Mouse (Mus musculus) cerebellum, adult (tissue): ENCODE data around the gene Ctrl.
"Not testable (repeated sequence)": the region's sequence is repeated elsewhere in the genome, so short reads cannot be mapped to it uniquely, and the experiment has no call there.

Experiments used
- ATAC-seq: cut with Nextera tagmentation; 2 replicates; pipeline ENCODE4 v1.9.2; 2017; ENCODE audit warnings: mild to moderate bottlenecking, moderate library complexity, mixed read lengths; ENCODE audit not compliant: insufficient number of reproducible peaks, low FRiP score, low TSS enrichment

Ctrl gene

DNA sequence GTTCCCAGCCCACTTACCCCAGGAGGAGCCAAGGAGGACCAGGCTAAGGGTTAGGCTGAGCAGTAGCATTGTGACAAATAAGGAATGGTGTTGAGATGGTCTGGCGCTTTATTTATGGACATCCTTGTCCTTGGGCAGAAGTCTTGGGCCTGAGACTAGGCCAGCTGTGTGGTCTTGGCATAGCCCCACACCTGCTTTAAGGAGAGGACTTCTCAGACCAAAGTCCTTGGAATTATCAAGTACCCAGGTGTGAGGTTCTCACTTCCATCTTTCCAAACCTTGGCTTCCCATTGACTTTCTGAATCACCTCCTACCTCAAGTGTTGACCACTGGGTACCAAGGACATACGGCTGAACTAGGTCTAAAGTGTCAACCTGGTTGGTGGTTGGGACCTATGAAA, at the start of gene Ctrl:
Gene Ctrl, minus strand, starts transcription at position 101 of the 400 bp plus-strand sequence.
- no peak for ATAC-seq

DNA sequence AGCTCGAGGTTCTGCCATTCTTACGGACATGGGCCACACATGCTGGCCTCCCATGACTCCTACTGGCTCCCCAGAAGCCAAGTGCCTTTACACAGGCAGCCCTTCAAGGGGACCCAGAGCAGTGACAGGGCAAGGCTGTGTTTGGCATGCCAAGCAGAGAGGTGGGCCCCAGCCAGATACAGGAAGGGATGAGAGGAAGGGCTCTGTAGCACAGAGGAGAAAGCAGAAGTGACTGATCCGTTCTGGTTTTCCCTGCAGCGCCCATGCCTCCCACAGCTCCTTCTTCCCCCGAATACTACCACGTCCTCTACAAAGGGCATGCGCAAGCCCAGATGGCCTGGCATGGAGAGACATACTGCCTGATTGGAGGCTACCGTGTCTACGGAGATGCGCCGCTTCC, 49.7 kb upstream of the Ctrl start:
- not testable (repeated sequence) for ATAC-seq

DNA sequence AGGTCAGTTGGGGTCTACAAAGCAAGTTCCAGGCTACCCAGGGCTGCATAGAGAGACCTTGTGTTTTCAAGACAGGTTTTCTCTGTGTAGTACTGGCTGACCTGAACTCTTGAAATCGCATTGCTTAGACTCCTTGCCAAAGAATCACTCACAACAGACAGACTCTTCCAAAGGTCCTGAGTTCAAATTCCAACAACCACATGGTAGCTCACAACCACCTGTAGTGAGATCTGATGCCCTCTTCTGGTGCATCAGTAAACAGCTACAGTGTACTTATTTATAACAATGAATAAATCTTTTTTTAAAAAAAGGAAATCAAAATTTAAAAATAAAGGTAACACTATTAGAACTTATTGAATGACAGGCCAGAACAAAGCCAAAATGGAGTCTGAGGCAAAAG, 47.5 kb upstream of the Ctrl start:
- ATAC-seq: no peak

DNA sequence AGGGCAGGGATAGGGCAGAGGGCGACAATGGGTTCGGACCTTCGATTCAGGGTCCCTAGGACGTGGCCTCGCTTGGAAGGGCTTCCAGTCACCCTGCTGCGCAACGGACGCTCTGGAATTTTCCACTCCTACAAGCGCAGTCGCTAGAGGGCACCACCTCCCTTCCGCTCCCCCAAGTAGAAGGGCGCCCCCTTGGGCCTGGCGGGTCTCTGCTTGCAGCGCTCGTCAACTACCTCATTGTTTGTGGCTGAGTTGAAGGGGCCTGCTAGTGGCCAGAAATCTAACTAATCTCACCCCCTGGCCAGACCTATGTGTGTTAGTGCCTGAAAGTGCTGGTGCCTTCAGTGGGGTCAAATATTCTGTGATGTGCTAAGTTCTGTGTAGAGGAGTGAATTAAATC, 45.7 kb upstream of the Ctrl start, which contains the start of gene Dpep3:
Gene Dpep3, minus strand, starts transcription at position 105 of the 400 bp plus-strand sequence.
- ATAC-seq: no peak

DNA sequence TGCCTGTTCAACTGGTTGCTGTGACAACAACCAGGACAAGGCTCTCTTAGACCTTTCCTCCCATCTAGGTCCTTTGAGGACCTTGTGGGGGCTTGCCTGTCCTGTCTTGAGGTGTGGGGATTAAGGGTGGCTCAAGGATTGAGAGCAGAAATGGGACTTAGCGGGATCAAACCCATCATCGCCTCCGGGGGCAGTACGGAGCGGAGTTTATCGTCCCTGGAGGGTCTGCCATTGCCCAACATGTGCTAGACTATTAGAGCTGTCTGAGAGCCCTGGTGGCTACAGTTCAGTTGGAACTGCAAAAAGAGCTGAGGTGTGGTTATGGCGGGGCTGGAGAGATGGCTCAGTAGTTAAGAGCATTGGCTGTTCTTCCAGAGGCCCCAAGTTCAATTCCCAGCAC, 41.7 kb upstream of the Ctrl start:
- no peak for ATAC-seq

DNA sequence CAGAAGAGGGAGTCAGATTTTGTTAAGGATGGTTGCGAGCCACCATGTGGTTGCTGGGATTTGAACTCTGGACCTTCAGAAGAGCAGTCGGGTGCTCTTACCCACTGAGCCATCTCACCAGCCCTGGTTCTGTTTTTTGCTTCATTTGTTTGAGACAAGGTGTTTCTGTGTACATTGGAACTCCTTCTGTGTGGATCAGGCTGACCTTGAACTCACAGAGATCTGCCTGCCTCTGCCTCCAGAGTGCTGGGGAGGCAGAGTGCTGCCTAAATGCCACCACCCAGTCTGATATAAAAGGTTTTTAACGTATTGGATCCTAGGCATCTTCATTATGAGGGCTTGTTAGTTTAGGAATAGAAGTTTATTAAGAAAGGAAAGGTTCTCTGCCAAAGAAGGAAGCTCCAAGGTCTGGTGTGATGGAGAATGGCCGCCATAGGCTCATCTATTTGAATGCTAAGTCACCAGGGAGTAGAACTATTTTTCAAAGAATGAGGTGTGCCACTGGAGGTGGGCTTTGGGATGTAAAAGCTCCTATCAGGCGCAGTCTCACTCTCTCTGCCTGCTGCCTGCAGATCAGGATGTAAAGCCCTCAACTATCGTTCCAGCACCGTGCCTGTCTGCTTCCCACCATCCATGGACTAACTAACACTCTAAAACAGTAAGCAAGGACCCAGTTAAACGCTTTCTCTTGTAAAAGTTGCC, 37.5 kb upstream of the Ctrl start:
- ATAC-seq: no peak

DNA sequence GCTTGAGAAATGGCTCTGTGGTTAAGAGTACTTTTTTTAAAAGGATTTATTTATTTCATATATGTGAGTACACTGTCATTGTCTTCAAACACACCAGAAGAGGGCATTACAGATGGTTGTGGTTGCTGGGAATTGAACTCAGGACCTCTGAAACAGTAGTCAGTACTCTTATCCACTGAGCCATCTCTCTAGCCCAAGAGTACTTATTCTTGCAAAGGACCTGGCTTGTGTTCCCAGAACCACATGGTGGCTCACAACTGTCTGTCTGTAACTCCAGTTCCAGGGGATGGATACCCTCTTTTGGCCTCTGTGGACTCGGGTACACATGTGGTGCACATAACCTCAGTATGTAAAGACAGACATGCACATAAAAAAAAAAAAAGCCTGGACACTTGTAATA, 35.7 kb upstream of the Ctrl start:
- no peak for ATAC-seq

DNA sequence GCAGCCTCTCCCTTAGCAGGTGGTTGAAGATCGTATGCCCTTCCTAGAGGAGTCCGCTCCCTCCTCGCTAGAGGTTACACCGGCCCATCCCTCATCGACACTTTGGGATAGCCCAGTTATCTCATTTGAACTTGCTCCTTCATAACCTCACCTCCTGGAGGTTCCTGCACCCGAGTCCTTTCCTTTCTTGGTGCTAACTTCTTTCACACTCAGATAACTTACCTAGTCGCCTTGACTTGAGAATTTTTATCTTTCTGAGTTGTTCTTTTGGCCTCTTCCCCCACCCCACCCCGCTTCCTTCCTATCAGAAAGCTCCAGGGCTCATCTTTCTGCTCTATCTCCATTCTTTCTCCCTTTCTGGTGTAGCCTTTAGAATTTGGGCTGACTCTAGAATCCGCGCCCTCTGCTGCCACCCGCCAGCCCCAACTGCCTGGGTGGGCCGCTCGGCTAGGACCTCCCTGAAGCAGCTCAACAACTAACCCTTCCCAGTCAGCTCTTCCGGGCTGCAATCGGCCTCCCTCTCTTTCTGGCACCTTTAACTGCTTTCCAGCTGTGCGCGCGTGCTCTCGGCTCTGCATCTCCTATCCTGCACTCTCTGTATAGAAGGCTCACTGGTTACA, 33.1 kb upstream of the Ctrl start:
- no peak for ATAC-seq

DNA sequence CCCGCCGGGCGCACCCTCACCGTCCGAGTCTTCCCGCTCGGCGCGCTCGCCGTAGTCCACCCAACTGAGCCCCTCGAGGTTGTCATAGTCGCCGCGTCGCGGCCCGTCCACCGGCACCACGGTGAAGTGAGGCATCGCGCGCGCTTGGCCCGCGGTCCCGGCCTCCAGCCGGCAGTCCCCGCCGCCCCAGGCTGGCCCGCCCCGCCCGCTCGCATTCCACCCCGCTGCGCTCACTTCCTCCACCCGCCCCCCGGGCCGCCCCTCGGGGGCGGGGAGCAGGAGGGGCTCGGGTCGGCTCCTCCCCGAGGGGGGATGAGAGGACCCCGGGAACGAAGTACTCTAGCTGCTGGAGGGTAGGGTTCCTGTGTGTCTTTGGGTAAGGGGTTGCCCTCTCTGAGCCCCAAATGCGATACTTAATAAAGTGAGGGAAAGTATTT, 32.3 kb upstream of the Ctrl start, which contains the start of gene Slc12a4:
Gene Slc12a4, minus strand, starts transcription at position 193 of the 437 bp plus-strand sequence.
- ATAC-seq: no peak

DNA sequence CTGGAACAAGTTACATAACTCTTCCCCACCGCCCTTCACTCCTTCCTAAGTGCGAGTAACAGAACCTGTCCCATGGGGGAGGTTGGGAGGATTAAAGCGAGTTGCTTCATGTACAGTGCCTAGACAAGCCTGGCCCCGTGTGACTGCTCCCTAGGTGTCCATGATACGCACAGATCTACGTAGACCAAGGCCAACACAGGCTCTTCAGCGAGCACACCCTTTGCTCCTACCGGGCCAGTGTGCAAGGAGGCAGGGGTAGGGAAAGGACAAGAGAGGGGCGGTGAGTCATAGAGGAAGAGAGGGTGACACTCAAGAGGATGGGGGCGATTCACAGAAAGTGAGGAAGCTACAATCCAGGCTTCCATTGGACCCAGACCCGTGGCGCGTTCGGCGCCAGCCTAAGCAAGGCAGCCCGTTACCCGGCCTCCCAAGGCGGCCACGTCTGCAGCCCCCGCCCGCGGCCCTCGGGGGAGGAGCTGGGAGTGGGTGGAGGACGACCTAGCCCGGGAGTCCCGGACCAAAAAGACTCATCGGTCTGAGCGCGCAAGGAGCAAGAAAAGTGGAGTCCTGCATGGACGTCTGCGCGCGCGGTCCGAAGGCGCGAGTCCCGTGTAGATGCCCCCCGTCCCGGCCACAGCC, 31.7 kb upstream of the Ctrl start:
- no peak for ATAC-seq

DNA sequence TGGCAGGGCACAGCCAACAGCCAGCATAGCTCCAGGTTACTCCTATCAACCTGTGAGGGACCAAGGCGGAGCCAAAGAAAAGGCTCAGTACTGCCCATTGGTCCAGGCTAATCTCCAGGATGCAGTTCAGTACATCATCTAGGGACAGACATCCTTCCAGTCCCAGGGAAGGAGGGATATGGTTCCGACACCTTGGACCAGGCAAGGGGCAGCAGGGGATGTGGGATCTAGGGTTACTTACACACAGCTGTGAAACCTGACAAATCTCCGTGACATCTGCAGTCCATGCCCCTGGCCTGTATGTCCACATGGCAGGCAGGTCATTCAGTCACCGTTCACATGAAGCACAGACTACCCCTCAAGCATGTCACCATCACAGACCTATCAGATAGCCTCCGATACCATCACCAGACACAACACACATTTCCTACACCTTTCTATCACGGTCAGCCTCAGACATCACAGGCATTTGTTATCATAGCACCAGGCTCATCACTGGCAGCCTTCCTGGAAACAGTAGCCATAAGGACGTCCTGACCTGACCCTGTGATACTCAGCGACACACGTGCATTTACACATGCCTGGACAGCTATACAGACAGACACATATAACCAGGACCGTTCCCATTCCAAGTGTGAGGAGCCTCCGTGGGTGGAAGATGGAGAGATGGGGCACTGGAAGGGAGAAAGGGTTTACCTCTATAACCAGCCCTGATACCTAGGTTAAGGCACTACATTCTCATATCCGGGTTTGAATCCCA, 31.0 kb upstream of the Ctrl start:
- no peak for ATAC-seq

DNA sequence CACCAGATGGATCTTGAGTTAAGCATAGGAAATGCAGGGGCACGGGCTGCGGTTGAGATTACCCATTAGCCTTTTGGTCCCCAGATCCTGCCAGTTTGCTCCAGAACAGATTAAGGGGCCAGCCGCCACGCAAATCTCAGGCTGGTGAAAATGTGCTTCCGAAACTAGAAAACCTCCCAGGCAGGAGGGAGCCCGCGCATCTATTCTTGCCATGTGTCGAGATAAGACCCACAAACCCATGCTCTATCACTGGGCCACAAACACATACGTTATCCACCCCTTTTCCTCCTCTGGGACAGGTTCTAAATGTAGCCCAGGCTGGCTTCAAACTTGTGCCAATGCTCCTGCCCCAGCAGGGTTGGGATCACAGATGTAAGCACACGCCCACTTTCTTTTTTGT, 27.9 kb upstream of the Ctrl start:
- ATAC-seq: no peak

DNA sequence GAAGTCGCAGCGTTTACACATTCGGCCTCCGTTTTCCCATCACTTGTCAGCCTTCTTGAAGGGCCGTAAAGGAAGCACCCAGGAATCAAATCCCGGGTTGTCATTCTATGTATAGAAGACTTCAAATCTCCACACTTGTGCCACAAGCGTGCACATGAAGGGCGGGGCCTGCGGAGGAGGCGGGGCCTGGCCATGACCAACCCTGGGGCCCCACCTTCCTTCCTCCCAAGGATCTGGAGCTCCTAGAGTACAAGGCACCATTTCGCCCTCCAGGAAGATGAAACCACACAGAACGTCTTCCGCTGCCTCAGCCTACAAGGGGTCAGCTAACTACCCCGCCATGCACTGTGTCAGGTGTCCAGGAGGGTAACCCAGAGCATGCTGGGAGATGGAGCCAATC, 27.4 kb upstream of the Ctrl start:
- no peak for ATAC-seq

DNA sequence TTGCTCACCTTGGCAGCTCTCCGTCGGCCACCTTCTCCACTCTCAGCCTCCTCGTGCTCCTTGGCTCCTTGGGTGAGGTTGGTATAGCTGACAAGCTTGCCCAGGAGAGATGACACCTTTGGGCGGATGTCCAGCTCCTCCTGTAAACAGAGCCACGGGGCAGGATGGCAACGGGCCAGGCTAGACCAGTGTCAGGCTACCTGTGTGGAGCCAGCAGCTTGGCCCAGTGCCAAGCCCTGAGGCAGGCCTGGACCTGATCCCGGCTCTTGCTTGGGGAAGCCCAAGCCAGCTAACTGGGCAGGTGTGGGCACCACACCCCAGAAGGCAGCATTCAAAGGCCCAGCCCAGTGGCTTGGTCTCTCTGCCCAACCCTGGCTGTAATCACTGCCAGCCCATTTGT, 25.7 kb upstream of the Ctrl start:
- peak; percentile 67 for ATAC-seq

DNA sequence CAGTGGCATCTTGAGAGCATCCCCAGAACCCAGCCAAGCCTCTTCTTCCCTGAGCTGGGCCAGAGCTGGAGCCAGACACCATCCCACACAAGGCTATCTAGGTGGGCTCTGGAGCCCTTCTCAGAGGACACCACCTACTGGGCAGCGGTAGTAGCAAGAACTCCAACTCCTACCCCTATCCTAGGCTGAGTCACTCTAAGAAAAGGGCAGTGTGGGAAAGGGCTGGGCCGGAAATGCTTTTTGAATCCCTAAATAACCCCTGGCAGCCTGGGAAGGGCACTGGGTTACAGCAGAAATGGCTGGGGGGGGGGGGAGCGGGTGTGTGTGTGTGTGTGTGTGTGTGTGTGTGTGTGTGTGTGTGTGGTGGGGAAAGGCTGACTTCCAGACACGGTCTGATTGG, 24.2 kb upstream of the Ctrl start:
- no peak for ATAC-seq

DNA sequence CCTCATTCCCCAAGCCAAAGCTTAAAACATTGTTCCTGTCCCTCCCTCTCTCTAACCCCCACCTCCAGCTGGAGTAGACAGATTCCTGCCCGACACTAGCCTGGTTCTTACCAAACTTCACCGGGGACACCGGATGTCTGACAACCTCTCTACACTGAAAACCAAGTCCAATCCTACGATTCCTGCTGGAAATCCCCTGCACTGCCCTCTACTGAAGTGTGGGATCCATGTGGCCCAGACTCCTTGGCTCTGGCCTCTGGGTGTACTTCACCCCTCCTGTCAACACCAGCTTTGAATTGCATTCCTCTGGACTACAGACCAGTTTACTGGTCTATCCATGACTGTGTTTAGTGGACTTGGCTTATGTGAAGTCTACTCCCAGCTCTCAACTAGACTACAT, 22.9 kb upstream of the Ctrl start:
- no peak for ATAC-seq

DNA sequence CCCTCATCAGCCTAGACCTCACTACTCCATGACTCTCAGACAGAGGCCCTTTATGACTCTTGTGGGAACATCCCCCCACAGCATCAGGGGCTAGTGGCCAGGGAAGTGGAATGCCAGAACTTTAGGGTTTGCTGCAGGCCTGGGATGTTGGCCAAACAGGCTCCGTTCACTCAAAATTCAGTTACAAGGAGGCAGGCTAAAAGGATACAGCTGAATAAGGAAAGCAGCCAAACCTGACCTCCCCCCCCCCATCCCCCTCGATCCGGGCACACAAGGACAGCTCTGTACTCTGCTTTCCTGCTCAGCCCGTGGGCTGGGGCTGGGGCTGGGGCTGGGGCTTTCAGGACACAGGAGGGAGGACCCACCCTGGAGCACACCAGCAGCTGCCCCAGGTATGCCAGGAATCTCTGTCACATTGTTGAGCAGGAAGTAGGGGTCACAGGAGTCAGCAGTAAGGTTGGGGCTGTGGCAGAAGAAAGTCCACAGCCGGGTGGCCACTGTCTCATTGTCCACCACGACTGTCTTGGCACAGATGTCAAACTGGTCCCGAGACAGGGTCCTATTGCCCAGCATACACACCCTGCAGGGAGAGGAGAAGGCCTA, 17.5 kb upstream of the Ctrl start:
- ATAC-seq: no peak

DNA sequence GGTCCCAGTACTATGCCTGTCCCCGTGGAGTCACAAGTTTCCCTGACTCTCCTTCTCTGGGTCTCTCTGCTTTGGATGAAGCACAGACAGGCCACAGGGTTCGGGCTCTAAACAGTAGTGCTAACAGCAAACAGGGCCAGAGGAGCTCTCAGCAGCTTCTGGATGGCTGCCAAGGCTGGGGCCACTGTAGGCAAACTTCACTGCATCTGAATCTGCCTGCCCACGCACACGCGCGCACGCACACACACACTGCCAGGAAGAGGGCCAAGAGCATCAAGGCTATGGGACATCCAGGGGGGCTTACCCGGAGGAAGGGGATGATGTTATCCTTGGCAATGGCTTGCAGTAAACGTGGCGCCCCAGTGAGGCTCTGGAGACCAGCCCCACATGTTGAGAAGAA, 15.7 kb upstream of the Ctrl start:
- ATAC-seq: no peak

DNA sequence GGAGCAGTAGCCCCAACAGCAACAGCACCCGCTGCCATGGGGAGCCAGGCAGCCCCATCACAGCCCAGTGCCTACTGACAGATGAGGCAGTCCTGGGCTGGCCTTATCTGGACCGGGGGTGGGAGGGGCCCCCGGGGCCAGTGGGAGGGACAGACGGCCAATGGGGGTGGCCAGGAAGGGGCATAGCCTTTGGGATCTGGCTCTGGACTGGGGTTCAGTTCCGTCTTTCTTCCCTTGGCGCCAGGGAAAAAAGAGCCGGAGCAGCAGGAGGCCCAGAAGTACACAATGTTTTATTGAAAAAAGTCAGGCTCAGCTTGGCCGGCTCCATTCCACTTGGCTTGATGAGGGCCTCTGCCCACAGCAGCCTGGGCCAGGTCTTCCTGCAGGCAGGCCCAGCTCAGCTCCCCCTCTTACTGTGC, 9.7 kb upstream of the Ctrl start, which contains the start of gene Lcat:
Gene Lcat, minus strand, starts transcription at position 62 of the 419 bp plus-strand sequence.
- peak; percentile 50; the same call in 1 of the 2 replicates for ATAC-seq

DNA sequence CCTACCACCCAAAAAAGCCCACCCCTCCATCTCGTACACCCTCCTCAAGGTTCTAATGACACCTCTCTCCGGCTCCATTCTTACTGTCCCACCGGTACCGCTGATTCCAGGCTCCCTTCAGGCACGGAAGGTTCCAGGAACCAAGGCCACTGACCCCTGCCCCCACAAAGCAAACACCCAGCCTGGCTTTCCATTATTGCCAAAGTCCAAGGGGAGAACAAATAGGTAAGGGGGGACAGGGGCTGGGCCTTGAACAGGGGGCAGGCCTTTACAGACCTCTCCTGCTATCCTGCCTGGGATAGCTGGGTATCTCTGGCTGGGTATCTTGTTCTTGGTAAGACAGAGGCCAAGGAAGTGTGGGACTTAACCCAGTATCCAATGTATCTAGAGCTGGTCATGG, 8.9 kb upstream of the Ctrl start:
- no peak for ATAC-seq
